Mouse (Mus musculus): ENCODE results near the gene 2700049A03Rik.

GRCm38 (mm10) chr12:71258196-71258920 lies 121.7 kb downstream of the 2700049A03Rik start:
- TF ChIP-seq CTCF (IDR thresholded peaks at IDR 0.05; ENCODE audit: low read depth) (no peak), EP300 (IDR thresholded peaks at IDR 0.05; ENCODE audit: low read depth) (no peak)

Measured in heart, postnatal 0 days (tissue).